Mouse (Mus musculus) fibroblast of lung, adult 2 months (primary cell): ENCODE results near the gene Depdc5.
"Not testable (repeated sequence)": the region's sequence is repeated elsewhere in the genome, so short reads cannot be mapped to it uniquely, and the experiment has no call there.

Experiments
- DNase-seq: peaks from one replicate; pipeline ENCODE4 v3.0.0-alpha.2; 2011; ENCODE audit warnings: low read depth

Depdc5 gene

GRCm38 (mm10) chr5:32914071-32914470 lies 50.6 kb downstream of the Depdc5 start:
- no peak for DNase-seq

DNA sequence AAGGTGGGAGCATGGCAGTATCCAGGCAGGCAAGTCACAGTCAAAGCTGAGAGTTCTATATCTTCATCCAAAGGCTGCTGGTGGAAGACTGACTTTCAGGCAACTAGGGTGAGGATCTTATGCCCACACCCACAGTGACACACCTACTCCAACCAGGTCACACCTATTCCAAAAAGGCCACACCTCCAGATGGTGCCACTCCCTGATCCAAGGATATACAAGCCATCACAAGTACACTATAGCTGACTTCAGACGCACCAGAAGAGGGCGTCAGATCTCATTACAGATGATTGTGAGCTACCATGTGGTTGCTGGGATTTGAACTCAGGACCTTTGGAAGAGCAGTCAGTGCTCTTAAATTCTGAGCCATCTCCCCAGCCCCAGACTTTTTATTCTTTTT lies 55.8 kb downstream of the Depdc5 start:
- not testable (repeated sequence) for DNase-seq

- DNase-seq: no peak
Measured at GRCm38 (mm10) chr5:32922906-32923305, 59.4 kb downstream of the Depdc5 start.

- peak; percentile 83 for DNase-seq
Measured at GRCm38 (mm10) chr5:32930761-32931160, 67.3 kb downstream of the Depdc5 start.

GRCm38 (mm10) chr5:32934654-32935053 lies 71.2 kb downstream of the Depdc5 start:
- DNase-seq: no peak

- DNase-seq: no peak
Measured at GRCm38 (mm10) chr5:32940586-32940985, 77.1 kb downstream of the Depdc5 start.

DNA sequence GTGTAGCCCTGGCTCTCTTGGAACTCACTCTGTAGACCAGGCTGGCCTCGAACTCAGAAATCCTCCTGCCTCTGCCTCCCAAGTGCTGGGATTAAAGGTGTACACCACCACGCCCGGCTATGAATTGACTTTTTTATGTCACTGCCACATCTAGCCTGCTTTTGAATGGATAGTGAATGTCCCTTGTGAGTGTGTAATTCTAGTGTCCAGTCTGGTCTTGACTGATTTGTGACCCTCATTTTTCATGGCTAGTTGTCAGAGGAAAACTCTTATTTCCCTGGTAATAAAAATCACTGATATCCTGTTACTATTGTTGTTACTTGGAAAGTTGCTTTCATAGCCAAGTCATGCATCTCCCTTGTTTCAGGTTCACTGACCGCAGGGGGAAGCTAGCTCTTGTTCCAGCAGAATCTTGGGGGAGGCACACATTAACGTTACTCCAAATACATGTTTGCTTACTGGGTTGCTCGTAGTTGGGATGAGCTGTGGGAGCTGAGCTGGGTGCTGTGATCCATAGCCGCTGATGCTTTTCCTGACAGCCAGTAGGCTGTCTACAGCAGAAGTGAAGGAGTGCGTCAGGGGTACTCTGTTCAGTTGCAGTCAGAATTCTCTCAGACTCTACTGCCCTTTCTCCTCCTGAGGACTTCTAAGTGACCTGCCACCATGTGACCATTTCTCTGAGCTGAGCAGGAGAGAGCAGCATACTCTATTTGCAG lies 77.9 kb downstream of the Depdc5 start:
- no peak for DNase-seq

DNA sequence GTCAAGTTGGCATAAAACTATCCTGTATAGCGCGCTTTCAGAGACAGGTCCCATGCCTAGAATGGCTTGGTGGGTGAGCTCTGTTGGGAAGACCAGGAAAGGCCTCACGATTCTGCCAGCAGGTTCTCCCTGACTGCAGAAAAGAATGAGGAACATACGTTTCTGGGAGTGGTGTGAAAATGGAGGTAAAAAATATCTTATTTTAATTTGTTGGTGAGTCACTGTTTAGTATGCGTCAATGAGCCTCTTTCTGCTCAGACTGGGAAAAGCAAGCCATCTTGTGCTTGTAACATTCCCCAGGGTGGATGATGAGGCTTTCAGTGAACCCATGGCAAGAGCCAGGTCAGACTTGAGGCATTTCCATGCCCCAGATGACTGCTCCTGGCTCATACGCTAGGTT lies 86.6 kb downstream of the Depdc5 start:
- DNase-seq: no peak

GRCm38 (mm10) chr5:32950702-32951274 lies 87.3 kb downstream of the Depdc5 start:
- DNase-seq: no peak

DNA sequence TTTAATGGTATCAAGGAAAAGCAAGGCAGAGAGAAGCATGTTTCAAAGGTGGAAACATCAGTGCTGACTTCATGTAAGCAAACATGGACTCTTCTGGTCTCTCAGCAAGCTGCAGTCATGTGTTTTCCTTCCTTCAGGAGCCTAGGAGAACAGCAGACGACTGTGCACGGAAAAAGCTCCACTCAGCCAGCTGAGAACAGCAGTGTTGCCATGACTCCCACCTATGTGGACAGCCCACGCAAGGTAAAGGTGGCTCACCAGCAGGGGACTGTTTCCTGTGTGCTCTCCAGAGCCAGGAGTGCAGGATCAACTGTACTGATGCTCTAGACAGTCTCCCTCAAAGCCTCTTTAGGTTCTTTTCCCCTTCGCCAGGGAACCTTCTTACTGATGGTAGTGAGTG lies 92.2 kb downstream of the Depdc5 start:
- no peak for DNase-seq

GRCm38 (mm10) chr5:32961616-32962015 lies 98.1 kb downstream of the Depdc5 start:
- no peak for DNase-seq

- no peak for DNase-seq
Measured at GRCm38 (mm10) chr5:32962581-32962980, 99.1 kb downstream of the Depdc5 start.

GRCm38 (mm10) chr5:32976541-32976940 lies 113.0 kb downstream of the Depdc5 start:
- DNase-seq: no peak

DNA sequence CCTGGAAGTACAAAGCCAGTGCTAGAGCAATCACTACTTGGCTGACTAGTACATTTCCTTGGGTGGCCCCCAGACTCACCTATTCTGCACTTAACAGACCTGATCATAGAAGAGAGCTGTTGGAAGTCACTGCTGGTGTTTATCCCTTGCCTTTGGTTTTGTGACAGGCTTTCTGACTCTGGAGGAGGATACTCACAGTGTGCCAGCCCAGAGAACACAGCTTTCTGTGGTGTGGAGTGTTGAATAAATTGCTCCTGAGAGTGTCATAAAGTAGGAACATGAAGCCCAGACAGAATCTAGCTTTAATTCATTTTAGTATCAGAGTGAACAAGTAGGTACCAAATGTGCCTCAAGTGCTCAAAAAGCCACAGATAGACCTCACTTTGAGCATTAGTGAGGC lies 113.7 kb downstream of the Depdc5 start:
- no peak for DNase-seq

DNA sequence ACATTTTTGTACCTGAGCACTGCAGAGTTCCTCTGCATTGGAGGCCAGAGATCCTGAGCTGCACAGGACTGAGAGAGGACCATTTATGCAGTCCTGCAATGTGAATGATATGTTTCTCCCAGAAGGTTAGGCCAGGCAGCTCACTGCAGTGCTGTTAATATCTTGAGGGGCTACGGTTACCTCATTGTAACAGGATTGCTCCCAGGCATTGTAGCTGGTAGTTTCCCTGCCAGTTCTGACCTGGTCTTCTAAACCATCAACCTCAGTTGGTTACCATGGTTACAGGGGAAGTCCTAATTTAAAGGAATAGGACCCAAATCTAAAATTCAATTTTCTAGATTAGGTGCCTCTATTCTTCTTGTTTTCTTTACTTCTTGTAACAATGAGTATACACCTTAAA lies 121.9 kb downstream of the Depdc5 start:
- DNase-seq: no peak

DNA sequence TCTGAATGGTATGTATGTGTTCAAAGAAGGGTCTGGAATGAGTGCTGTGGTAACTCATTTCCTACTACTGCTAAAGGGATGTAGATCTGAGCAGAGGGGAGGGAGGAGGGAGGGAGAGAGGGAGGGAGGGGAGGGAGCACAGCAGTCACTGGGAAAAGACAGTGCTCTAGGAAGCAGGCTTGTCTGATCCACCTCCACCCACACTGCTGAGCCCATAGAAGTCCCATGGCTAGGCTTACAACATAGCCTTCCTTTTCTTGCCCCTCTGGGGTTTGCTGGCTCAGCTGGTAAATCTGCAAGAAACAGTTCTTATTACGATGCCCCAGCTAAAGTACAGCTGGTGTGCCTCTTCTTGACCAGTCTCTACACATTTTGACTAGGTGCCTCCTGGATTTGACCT lies 124.4 kb downstream of the Depdc5 start:
- no peak for DNase-seq

- DNase-seq: no peak
Measured at GRCm38 (mm10) chr5:32989959-32990640, 126.6 kb downstream of the Depdc5 start.

DNA sequence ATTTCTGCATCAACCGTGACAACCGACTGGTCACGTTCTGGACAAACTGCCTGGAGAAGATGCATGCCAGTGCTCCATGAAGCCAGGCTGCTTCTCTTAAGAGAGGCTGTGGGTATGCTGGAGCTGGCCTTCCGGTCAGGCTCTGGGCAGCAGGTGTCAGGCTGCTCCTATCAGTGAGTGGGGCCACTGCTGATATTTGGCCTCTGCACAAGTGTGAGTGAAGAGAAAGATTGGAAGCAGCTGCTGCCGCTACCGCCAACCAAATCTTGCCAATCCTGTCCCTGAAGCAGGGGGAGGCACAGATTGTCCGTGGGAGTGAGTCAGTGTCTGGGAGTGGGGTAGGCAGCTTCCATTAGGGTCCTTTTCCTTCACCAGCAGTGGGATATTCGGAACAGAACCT lies 127.7 kb downstream of the Depdc5 start:
- no peak for DNase-seq

- DNase-seq: no peak
Measured at GRCm38 (mm10) chr5:32994471-32994870, 131.0 kb downstream of the Depdc5 start.

GRCm38 (mm10) chr5:32995756-32996155 lies 132.3 kb downstream of the Depdc5 start:
- no peak for DNase-seq

DNA sequence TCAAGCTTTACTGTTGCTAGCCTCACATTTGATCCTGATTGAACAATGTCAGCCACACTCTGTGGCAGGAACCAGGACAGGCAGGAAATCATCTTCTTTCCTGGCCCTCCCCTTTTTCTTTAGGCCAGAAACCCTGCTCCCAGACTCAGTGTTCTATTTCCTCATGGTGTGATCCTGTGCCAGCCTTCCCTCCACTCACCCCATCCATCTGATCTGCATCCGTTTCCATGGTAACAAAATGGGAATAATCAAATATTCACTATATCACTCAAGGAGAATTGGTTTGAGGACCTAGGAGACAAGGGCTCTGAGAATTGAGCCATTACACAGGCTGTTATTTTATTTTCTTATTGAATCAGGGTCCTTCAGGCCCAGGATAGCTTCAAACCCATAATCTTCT lies 133.1 kb downstream of the Depdc5 start:
- no peak for DNase-seq

GRCm38 (mm10) chr5:32997686-32998085 lies 134.2 kb downstream of the Depdc5 start:
- DNase-seq: no peak

GRCm38 (mm10) chr5:32998783-32999182 lies 135.3 kb downstream of the Depdc5 start:
- DNase-seq: no peak
